Mouse (Mus musculus) myocyte (in vitro differentiated cells): Measurements from ENCODE around the gene Mtx2. TPM values are rescaled to one million over a fixed set of nuclear protein-coding genes. Genes with fewer than 3 reads are reported as not detected.

Source experiments
- H3K27me3 ChIP-seq: one replicate; pipeline ENCODE4 v1.6.1; 2011; ENCODE audit not compliant: control insufficient read depth, insufficient read depth, insufficient read length
- H3K36me3 ChIP-seq: one replicate; pipeline ENCODE4 v1.6.1; 2011; ENCODE audit not compliant: control insufficient read depth, insufficient read depth
- H3K4me2 ChIP-seq: one replicate; pipeline ENCODE4 v1.6.1; 2011; ENCODE audit warnings: low read depth, control low read depth
- H3K4me3 ChIP-seq: one replicate; pipeline ENCODE4 v1.5.1; 2011; ENCODE audit warnings: mild to moderate bottlenecking, control low read depth, moderate library complexity
- H3K79me2 ChIP-seq: one replicate; pipeline ENCODE4 v1.6.1; 2011; ENCODE audit not compliant: control insufficient read depth, insufficient read depth
- H3ac ChIP-seq: one replicate; pipeline ENCODE4 v1.6.1; 2011; ENCODE audit not compliant: control insufficient read depth, insufficient read length
- CEBPB ChIP-seq: IDR thresholded peaks from 2 replicates; pipeline ENCODE4 v1.6.1; 2011; ENCODE audit warnings: mild to moderate bottlenecking, moderate library complexity; ENCODE audit not compliant: poor library complexity, insufficient read depth, severe bottlenecking
- E2F4 ChIP-seq: IDR thresholded peaks from one replicate; pipeline ENCODE4 v1.6.1; 2011; ENCODE audit warnings: mild to moderate bottlenecking, control low read depth, moderate library complexity; ENCODE audit not compliant: insufficient read depth
- MAX ChIP-seq: IDR thresholded peaks from one replicate; pipeline ENCODE4 v1.6.1; 2011; ENCODE audit warnings: low read depth, mild to moderate bottlenecking, control low read depth
- MYOD1 ChIP-seq, 3 experiments: IDR thresholded peaks; one replicate each; pipeline ENCODE4 v1.6.1; 2011; ENCODE audit warnings: control low read depth in 2 of 3, low read depth in 2 of 3, mild to moderate bottlenecking in 2 of 3, moderate library complexity in 1 of 3; ENCODE audit not compliant: insufficient read length in 2 of 3, control insufficient read depth in 1 of 3
- MYOG ChIP-seq, 3 experiments: IDR thresholded peaks; one replicate each; pipeline ENCODE4 v1.6.1; 2011; ENCODE audit warnings: control low read depth in 2 of 3, low read depth in 2 of 3, mild to moderate bottlenecking in 2 of 3; ENCODE audit not compliant: insufficient read length in 2 of 3, control insufficient read depth in 1 of 3, insufficient read depth in 1 of 3
- POLR2A ChIP-seq: IDR thresholded peaks from one replicate; pipeline ENCODE4 v1.6.1; 2011; ENCODE audit warnings: low read depth, mild to moderate bottlenecking, control low read depth, moderate library complexity; ENCODE audit not compliant: insufficient read length
- POLR2AphosphoS2 ChIP-seq: IDR thresholded peaks from one replicate; pipeline ENCODE4 v1.6.1; 2011; ENCODE audit warnings: low read depth, control low read depth; ENCODE audit not compliant: insufficient read length
- REST ChIP-seq: IDR thresholded peaks from one replicate; pipeline ENCODE4 v1.6.1; 2011; ENCODE audit warnings: mild to moderate bottlenecking, control low read depth, moderate library complexity; ENCODE audit not compliant: insufficient read depth, insufficient read length
- SRF ChIP-seq: IDR thresholded peaks from one replicate; pipeline ENCODE4 v1.6.1; 2011; ENCODE audit warnings: low read depth; ENCODE audit not compliant: control insufficient read depth, insufficient read length
- TCF12 ChIP-seq: IDR thresholded peaks from one replicate; pipeline ENCODE4 v1.6.1; 2011; ENCODE audit warnings: mild to moderate bottlenecking, control low read depth; ENCODE audit not compliant: poor library complexity, insufficient read depth, severe bottlenecking
- TCF3 ChIP-seq: IDR thresholded peaks from one replicate; pipeline ENCODE4 v1.6.1; 2011; ENCODE audit warnings: low read depth, control low read depth; ENCODE audit not compliant: insufficient read length
- USF1 ChIP-seq: IDR thresholded peaks from one replicate; pipeline ENCODE4 v1.6.1; 2011; ENCODE audit warnings: low read depth, mild to moderate bottlenecking, control low read depth, moderate library complexity
- polyA plus RNA-seq: library from polyadenylated mRNA; unstranded; fragments of >200 nt; fragmentation: generic; extraction: Trizol; gene quantifications from one replicate; pipeline ENCODE4 v1.2.1, GENCODE M21; 2012; ENCODE audit warnings: missing spikeins

The Mtx2 gene
- polyA plus RNA-seq, 1 experiment = 33.3 TPM

- Histone ChIP-seq H3K36me3 (no peaks in the 10 kb centered on the region), H3K4me3 (no peak overlapping the region), H3K4me2 (no peak overlapping the region), H3K27me3 (no peaks in the 10 kb centered on the region), H3K79me2 (peaks cover 34% of the 10 kb centered on the region), H3ac (no peak overlapping the region)
- TF ChIP-seq TCF3 (no peak), SRF (no peak), E2F4 (no peak), CEBPB (no peak), MYOG (IDR thresholded peaks at IDR 0.05; ENCODE audit: control insufficient read depth in 1 of 3, insufficient read depth in 1 of 3, insufficient read length in 2 of 3, low read depth in 2 of 3) (no peak), POLR2A (no peak), POLR2AphosphoS2 (no peak), REST (no peak), USF1 (no peak), MYOD1 (IDR thresholded peaks at IDR 0.05; ENCODE audit: control insufficient read depth in 1 of 3, insufficient read length in 2 of 3, low read depth in 2 of 3) (no peak), MAX (no peak), TCF12 (no peak)
These were observed 36.5 kb downstream of the Mtx2 start for GRCm38 (mm10) chr2:74862070-74862476.

- Histone ChIP-seq H3K36me3 (peaks cover 3% of the 10 kb centered on the region), H3K79me2 (peaks cover 32% of the 10 kb centered on the region), H3ac (no peak overlapping the region), H3K27me3 (no peaks in the 10 kb centered on the region), H3K4me3 (no peak overlapping the region), H3K4me2 (no peak overlapping the region)
- no peak for TF ChIP-seq TCF3
- TF ChIP-seq USF1 = no peak
- TF ChIP-seq REST = no peak
- no peak for TF ChIP-seq MYOG (IDR thresholded peaks at IDR 0.05; ENCODE audit: control insufficient read depth in 1 of 3, insufficient read depth in 1 of 3, insufficient read length in 2 of 3, low read depth in 2 of 3)
- no peak for TF ChIP-seq POLR2AphosphoS2
- TF ChIP-seq MYOD1 (IDR thresholded peaks at IDR 0.05; ENCODE audit: control insufficient read depth in 1 of 3, insufficient read length in 2 of 3, low read depth in 2 of 3) = no peak
- no peak for TF ChIP-seq CEBPB
- TF ChIP-seq POLR2A = no peak
- no peak for TF ChIP-seq TCF12
- no peak for TF ChIP-seq SRF
- TF ChIP-seq E2F4 = no peak
- no peak for TF ChIP-seq MAX
These were observed 39.8 kb downstream of the Mtx2 start for GRCm38 (mm10) chr2:74865414-74865813.

- H3K4me3 ChIP-seq = no peak overlapping the region
- H3K36me3 ChIP-seq = peaks cover 6% of the 10 kb centered on the region
- no peak overlapping the region for H3K4me2 ChIP-seq
- no peaks in the 10 kb centered on the region for H3K27me3 ChIP-seq
- no peak for TF ChIP-seq E2F4
- TF ChIP-seq CEBPB = no peak
- no peak for TF ChIP-seq POLR2AphosphoS2
- no peak for TF ChIP-seq REST
- no peak for TF ChIP-seq TCF12
- TF ChIP-seq TCF3 = no peak
- no peak for TF ChIP-seq SRF
- TF ChIP-seq MYOD1 (IDR thresholded peaks at IDR 0.05; ENCODE audit: control insufficient read depth in 1 of 3, insufficient read length in 2 of 3, low read depth in 2 of 3) = no peak
- no peaks in the 10 kb centered on the region for H3K79me2 ChIP-seq
- H3ac ChIP-seq = no peak overlapping the region
These were observed 48.4 kb downstream of the Mtx2 start for GRCm38 (mm10) chr2:74874043-74874442.

- no peak overlapping the region for H3K4me3 ChIP-seq
- no peaks in the 10 kb centered on the region for H3K36me3 ChIP-seq
- H3K27me3 ChIP-seq = no peaks in the 10 kb centered on the region
- no peak for TF ChIP-seq MYOG (IDR thresholded peaks at IDR 0.05; ENCODE audit: control insufficient read depth in 1 of 3, insufficient read depth in 1 of 3, insufficient read length in 2 of 3, low read depth in 2 of 3)
- no peak for TF ChIP-seq CEBPB
- no peak for TF ChIP-seq MAX
- H3K4me2 ChIP-seq = no peak overlapping the region
- no peaks in the 10 kb centered on the region for H3K79me2 ChIP-seq
- H3ac ChIP-seq = no peak overlapping the region
These were observed 58.8 kb downstream of the Mtx2 start for GRCm38 (mm10) chr2:74884357-74884756.

GRCm38 (mm10) chr2:74891868-74892267, 66.3 kb downstream of the Mtx2 start:
- no peak overlapping the region for H3K4me3 ChIP-seq
- no peak for TF ChIP-seq CEBPB
- TF ChIP-seq REST = no peak
- no peak for TF ChIP-seq MYOG (IDR thresholded peaks at IDR 0.05; ENCODE audit: control insufficient read depth in 1 of 3, insufficient read depth in 1 of 3, insufficient read length in 2 of 3, low read depth in 2 of 3)
- no peak for TF ChIP-seq POLR2AphosphoS2
- TF ChIP-seq POLR2A = no peak
- no peaks in the 10 kb centered on the region for H3K79me2 ChIP-seq
- H3ac ChIP-seq = no peak overlapping the region
- H3K36me3 ChIP-seq = no peaks in the 10 kb centered on the region
- H3K4me2 ChIP-seq = no peak overlapping the region
- H3K27me3 ChIP-seq = no peaks in the 10 kb centered on the region
